Mouse (Mus musculus) liver, adult 2 months (tissue): Measurements from ENCODE around the gene Stat5b. TPM values are rescaled to one million over a fixed set of nuclear protein-coding genes. Genes with fewer than 3 reads are reported as not detected.

Experiments used
- DNase-seq: peaks from one replicate; pipeline ENCODE4 v3.0.0-alpha.2; 2011; ENCODE audit warnings: low read depth, low spot score; ENCODE audit errors: extremely low read depth
- H3K27ac ChIP-seq: fragments of 200-500 bp; replicated peaks from 2 replicates; pipeline ENCODE4 v1.5.1; 2012; ENCODE audit warnings: low read depth, mild to moderate bottlenecking, control low read depth, inconsistent platforms, low read length; ENCODE audit not compliant: insufficient read depth
- H3K27me3 ChIP-seq: fragments of 200-500 bp; 2 replicates; pipeline ENCODE4 v1.6.1; 2012; ENCODE audit warnings: mild to moderate bottlenecking, moderate library complexity, low read length, inconsistent platforms; ENCODE audit not compliant: control insufficient read depth, insufficient read depth
- H3K36me3 ChIP-seq: fragments of 200-500 bp; 2 replicates; pipeline ENCODE4 v1.6.1; 2012; ENCODE audit warnings: low read length, inconsistent platforms; ENCODE audit not compliant: control insufficient read depth, insufficient read depth
- H3K4me1 ChIP-seq: fragments of 200-500 bp; 2 replicates; pipeline ENCODE4 v1.6.1; 2011; ENCODE audit warnings: low read length; ENCODE audit not compliant: control insufficient read depth, insufficient read depth
- H3K4me3 ChIP-seq: fragments of 200-500 bp; 2 replicates; pipeline ENCODE4 v1.5.1; 2011; ENCODE audit warnings: low read depth, mild to moderate bottlenecking, control low read depth, low read length, moderate library complexity; ENCODE audit not compliant: insufficient read depth
- H3K79me2 ChIP-seq: fragments of 200-500 bp; 2 replicates; pipeline ENCODE4 v1.6.1; 2012; ENCODE audit warnings: inconsistent platforms, mild to moderate bottlenecking, low read length, moderate library complexity; ENCODE audit not compliant: control insufficient read depth, insufficient read depth
- H3K9ac ChIP-seq: fragments of 200-500 bp; 2 replicates; pipeline ENCODE4 v1.6.1; 2012; ENCODE audit warnings: low read depth, mild to moderate bottlenecking, control low read depth, inconsistent platforms, low read length
- CTCF ChIP-seq: fragments of 200-500 bp; IDR thresholded peaks from 2 replicates; pipeline ENCODE4 v1.5.1; 2011; ENCODE audit warnings: low read depth, low read length, control low read depth
- POLR2A ChIP-seq: fragments of 200-500 bp; IDR thresholded peaks from 2 replicates; pipeline ENCODE4 v1.6.1; 2011; ENCODE audit warnings: low read length, control low read depth; ENCODE audit not compliant: insufficient read depth; ENCODE audit errors: extremely low read depth
- WGBS: fragments of 180-500 bp; shearing (Covaris S2); methylation state at CpG from one replicate; pipeline ENCODE4 v1.1.7; 2018; 5-methylcytosine and 5-hydroxymethylcytosine counted together
- polyA plus RNA-seq: library from polyadenylated mRNA; depleted of rRNA; stranded (reverse); fragments of >200 nt; gene quantifications from 2 replicates; pipeline ENCODE4 v1.2.3, GENCODE M21; 2012
- total RNA-seq: library from RNA; depleted of rRNA; stranded (reverse); fragments of >200 nt; gene quantifications from 2 replicates; pipeline ENCODE4 v1.2.3, GENCODE M21; 2014

Stat5b gene
- total and polyA plus RNA-seq, 2 experiments = 31.8 to 32.0 TPM

DNA sequence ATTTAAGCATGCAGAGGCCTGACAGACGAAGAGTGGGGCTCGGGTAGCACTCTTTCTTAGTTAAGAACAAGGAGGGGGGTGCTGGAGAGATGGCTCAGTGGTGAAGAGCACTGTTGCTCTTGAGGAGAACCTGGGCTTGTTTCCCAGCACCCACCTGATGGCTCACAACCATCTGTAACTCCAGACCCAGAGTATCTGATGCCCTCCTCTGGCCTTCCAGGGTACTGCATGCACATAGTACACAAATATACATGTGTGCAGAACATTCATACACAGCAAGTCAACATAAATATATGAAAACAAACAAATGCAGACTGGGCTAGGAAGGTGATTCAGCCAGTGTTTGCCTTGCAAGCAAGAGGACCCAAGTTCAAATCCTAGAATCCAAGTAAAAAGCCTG is 39.4 kb downstream of the Stat5b start:
- Histone ChIP-seq H3K4me3 (no peak overlapping the region), H3K27me3 (no peaks in the 10 kb centered on the region), H3K79me2 (peaks cover 43% of the 10 kb centered on the region; the same call in 1 of the 2 replicates), H3K4me1 (peaks cover 29% of the 10 kb centered on the region), H3K36me3 (peaks cover 7% of the 10 kb centered on the region; the same call in 1 of the 2 replicates), H3K9ac (no peak overlapping the region), H3K27ac (no peak overlapping the region; the same call in 1 of the 2 replicates)
- TF ChIP-seq POLR2A (no peak), CTCF (peak; percentile 42)
- WGBS = 98% methylated on average over 2 of the region's 2 CpGs
- no peak for DNase-seq

DNA sequence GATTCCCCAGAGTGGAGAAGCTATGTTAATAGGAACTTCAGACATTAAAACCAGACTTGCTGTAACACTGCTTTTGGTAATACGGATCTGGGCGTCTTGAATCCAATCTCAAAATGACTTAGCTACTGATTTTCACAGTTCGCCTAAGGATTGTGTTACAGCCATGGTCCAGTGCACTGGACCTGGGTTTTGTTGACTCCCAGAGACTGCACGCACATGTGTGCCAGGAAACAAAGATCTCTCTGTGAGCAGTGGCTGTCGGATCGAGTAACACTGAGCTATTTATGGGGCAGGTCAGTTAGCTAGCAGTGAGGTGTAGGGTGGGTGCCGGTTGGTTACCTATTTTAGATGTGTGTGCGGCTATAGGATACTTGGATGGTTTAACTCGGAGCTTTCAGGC is 40.0 kb downstream of the Stat5b start:
- no peak for TF ChIP-seq POLR2A
- 22% methylated on average over 9 of the region's 9 CpGs for WGBS
- Histone ChIP-seq H3K27ac (peak overlapping the region; percentile 22; the same call in 1 of the 2 replicates), H3K9ac (no peak overlapping the region), H3K79me2 (peaks cover 39% of the 10 kb centered on the region; the same call in 1 of the 2 replicates), H3K36me3 (peaks cover 10% of the 10 kb centered on the region; the same call in 1 of the 2 replicates), H3K4me3 (no peak overlapping the region), H3K27me3 (no peaks in the 10 kb centered on the region), H3K4me1 (peaks cover 23% of the 10 kb centered on the region)
- DNase-seq = peak; percentile 79

DNA sequence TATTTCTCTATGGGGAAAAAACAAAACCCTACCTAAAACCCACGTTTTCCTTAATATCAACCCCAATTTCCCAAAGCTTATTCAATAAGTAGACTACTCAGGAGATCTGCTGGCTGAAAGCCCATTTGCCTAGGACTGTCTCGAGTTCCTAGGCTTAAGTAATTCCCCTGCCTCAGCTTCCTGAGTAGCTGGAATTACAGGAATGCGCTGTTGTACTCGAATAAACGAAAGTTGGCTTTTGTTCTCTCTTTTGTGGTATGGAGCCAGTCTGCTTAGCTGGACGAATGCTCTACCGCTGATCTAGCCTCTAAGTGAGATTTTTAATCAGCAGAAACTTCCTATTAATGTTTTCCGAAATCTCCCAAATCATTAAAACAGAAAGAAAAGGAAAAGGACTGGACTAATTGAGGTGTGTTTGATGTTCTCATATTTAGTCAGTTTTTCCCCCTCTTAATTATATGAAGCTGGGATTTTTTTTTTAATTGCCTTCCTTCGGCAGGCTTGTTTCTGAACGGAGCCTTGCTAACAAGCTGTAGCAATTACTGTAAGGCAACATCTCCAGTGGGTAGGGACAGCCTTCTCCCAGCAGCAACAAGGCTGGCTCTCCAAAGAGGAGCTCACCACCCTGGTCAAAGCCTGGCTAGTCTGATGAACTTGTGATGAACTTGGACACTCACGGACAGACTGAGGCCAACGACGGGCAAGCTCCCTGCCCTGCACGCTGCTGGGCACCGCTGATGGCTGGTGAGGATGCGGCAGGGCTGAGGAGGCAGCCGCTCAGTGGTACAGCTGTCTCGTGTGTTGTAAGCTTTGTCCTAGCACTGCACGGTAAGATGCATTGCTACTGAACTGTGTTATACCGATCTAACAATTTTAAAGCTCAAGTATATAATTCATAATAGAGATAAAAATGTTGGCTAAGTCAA is 43.9 kb downstream of the Stat5b start:
- TF ChIP-seq CTCF = no peak
- TF ChIP-seq POLR2A = no peak
- DNase-seq = no peak
- Histone ChIP-seq H3K36me3 (peaks cover 41% of the 10 kb centered on the region), H3K4me3 (no peak overlapping the region), H3K27ac (no peak overlapping the region), H3K27me3 (no peaks in the 10 kb centered on the region), H3K4me1 (peaks cover 12% of the 10 kb centered on the region), H3K9ac (no peak overlapping the region), H3K79me2 (peaks cover 26% of the 10 kb centered on the region; the same call in 1 of the 2 replicates)
- 74% methylated on average over 20 of the region's 20 CpGs for WGBS

DNA sequence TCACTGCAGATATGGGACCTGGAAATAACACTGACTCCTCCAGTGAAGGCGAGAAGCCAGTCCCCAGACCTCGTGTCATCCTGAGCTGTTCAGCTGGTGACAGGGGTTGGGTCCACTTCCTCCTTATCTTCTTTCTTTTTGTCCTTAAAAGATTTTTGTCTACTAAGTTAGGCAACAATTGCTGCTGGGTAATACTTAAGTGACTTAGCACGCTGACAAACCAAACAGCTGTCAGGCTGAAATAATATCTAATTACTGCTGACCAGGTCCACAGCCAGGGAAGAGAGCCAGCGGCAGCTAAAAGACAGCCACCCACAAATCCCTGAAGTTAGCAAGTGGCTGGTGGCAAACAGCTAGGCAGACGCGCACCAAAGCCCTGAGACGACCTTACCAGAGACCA is 45.0 kb downstream of the Stat5b start:
- Histone ChIP-seq H3K79me2 (peaks cover 19% of the 10 kb centered on the region; the same call in 1 of the 2 replicates), H3K27me3 (no peaks in the 10 kb centered on the region), H3K27ac (no peak overlapping the region), H3K9ac (no peak overlapping the region), H3K36me3 (peaks cover 43% of the 10 kb centered on the region), H3K4me3 (no peak overlapping the region), H3K4me1 (peaks cover 6% of the 10 kb centered on the region)
- DNase-seq = no peak
- WGBS = 86% methylated on average over 7 of the region's 7 CpGs
- TF ChIP-seq POLR2A (no peak), CTCF (no peak)

DNA sequence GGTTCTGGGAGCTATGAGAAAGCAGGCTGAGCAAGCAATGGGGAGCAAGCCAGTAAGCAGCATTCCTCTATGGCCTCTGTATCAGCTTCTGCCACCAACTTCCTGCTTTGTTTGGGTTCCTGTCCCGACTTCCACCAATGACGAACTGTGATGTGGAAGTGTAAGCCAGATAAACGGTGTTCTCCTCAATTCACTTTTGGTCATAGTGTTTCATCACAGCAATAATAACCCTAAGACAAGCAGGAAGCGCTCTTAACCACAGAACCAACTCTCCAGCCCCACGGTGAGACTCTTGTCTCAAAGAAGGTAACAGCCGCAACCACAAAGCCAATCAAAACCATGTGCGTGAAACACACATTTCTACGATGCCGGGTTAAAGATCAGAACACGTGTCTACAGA is 46.1 kb downstream of the Stat5b start:
- no peak overlapping the region for H3K27ac ChIP-seq
- WGBS = 88% methylated on average over 10 of the region's 10 CpGs
- H3K27me3 ChIP-seq = no peaks in the 10 kb centered on the region
- H3K4me3 ChIP-seq = no peak overlapping the region
- H3K36me3 ChIP-seq = peaks cover 51% of the 10 kb centered on the region
- H3K79me2 ChIP-seq = peaks cover 15% of the 10 kb centered on the region; the same call in 1 of the 2 replicates
- DNase-seq = no peak
- H3K9ac ChIP-seq = no peak overlapping the region
- no peak for TF ChIP-seq CTCF
- TF ChIP-seq POLR2A = no peak
- H3K4me1 ChIP-seq = peaks cover 3% of the 10 kb centered on the region; the same call in 1 of the 2 replicates

DNA sequence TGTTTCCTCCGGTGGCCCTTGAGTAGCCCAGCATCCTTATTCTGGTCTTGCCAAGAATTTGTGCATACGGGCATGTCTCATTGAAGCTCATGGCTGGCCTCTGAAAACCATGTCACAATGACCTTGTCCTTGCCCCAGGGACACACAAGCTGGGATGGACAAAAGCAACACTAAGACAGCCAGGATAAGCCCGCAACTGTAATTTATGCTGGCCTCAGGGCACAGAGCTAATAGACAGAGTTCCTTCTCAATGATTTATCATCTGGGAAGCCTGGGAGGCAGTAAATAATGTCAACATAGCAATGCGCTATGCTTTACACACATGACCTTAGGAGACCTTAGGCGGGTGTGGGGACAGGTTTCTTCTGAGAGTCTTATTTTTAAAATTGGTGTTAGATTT is 51.1 kb downstream of the Stat5b start:
- TF ChIP-seq POLR2A = no peak
- no peak for TF ChIP-seq CTCF
- H3K4me3 ChIP-seq = no peak overlapping the region
- peaks cover 43% of the 10 kb centered on the region for H3K36me3 ChIP-seq
- H3K79me2 ChIP-seq = no peaks in the 10 kb centered on the region
- H3K27ac ChIP-seq = no peak overlapping the region
- DNase-seq = no peak
- no peak overlapping the region for H3K9ac ChIP-seq
- H3K27me3 ChIP-seq = no peaks in the 10 kb centered on the region
- no peaks in the 10 kb centered on the region for H3K4me1 ChIP-seq
- WGBS = 85% methylated on average over 5 of the region's 5 CpGs
